Comparison of ENCODE assay signal across 10 mouse cellular contexts in the genomic region with DNA sequence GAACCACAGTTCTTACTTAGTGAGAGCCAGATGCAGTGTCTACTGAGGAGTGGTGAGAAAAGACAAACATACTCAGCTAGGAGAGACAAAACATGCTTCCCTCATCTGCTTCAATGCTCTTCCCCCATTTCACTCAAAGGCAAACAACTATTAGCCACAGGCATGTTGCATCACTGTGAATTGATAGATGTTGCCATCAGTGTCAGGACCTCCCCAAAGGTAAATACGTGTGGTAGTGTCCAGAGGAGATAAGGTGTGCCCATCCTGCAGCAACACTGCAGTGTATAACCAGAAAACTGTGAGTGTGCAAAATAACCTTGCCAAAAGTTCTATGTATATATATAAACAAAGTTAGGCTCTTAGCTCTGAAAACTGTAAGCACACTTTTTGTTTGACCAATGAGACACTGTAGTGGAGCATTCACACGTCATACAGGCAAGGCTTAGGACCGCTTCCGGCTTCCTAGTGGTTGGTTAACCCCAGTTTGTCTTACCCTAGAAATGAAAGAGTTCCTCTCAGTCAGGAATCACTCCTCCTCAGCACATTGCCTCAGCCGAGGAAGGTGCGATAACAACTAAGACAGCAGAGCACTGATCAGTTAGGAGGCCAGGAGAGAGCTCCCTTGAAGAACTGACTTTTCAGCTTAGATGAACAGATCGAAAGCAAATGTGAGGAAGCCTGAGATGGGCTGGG. TPM values are rescaled to one million over a fixed set of nuclear protein-coding genes. Genes with fewer than 3 reads are reported as not detected.
DNase-seq lines count a peak whose midpoint lies in the region; ATAC-seq and TF ChIP-seq lines count a peak whose summit lies in the region.
"Had no signal": no experiment of that assay in that cellular context is flagged by ENCODE, and none has a peak within 500 bp of the region (broad histone marks: within the 10 kb centered on the region; RNA-seq: fewer than 3 reads in every experiment).

No protein-coding gene starts in this region.

- 26% methylated on average over 7 of the region's 7 CpGs for WGBS in thymus, adult 2 months

- ATAC-seq in inflammation-experienced regulatory T-cells, adult 6 months, result peak; percentile 95

- H3K36me3 ChIP-seq in thymus, adult 2 months (ENCODE audit: control insufficient read depth, insufficient read depth, low read length), result no peaks in the 10 kb centered on the region
- H3K36me3 ChIP-seq in megakaryocyte, embryonic 14.5 days (replicated peaks; ENCODE audit: low read length), result no peaks in the 10 kb centered on the region
- H3K36me3 ChIP-seq: embryonic facial prominence, embryonic 12.5 days had no signal

- no peak for TF ChIP-seq POLR2A in thymus, adult 2 months (IDR thresholded peaks at IDR 0.05; ENCODE audit: control insufficient read depth, extremely low read depth, insufficient read depth, low read length, poor library complexity)

- H3K4me1 ChIP-seq in thymus, adult 2 months (replicated peaks; ENCODE audit: control insufficient read depth, insufficient read depth, low read length), result peaks cover 17% of the 10 kb centered on the region
- H3K4me1 ChIP-seq in megakaryocyte, embryonic 14.5 days, result peaks cover 53% of the 10 kb centered on the region

- H3K27ac ChIP-seq in thymus, adult 2 months (ENCODE audit: control insufficient read depth, insufficient read depth, low read length), result peak overlapping the region; percentile 32; the same call in 1 of the 2 replicates
- H3K27ac ChIP-seq: embryonic facial prominence, embryonic 12.5 days had no signal

- intact Hi-C loops in heart, postnatal 36 days (cut with DNase I), result no loop called here

- no peaks in the 10 kb centered on the region for H3K9me3 ChIP-seq in megakaryocyte, embryonic 14.5 days
- H3K9me3 ChIP-seq: embryonic facial prominence, embryonic 12.5 days had no signal

- H3K4me3 ChIP-seq in thymus, adult 2 months (ENCODE audit: control insufficient read depth, insufficient read depth, low read length), result no peak overlapping the region
- peak overlapping the region; percentile 57 for H3K4me3 ChIP-seq in megakaryocyte, embryonic 14.5 days (replicated peaks)
- H3K4me3 ChIP-seq: embryonic facial prominence, embryonic 12.5 days had no signal

- no peak for TF ChIP-seq CTCF in thymus, adult 2 months (IDR thresholded peaks at IDR 0.05; ENCODE audit: borderline replicate concordance, control insufficient read depth, extremely low read depth, insufficient read depth, low read length, poor library complexity)

- peak; percentile 37 for DNase-seq in thymus, adult 2 months
- DNase-seq in thymus, postnatal 4 days, result no peak
- DNase-seq in thymus, postnatal 36 days, result peak; percentile 23 to 43
- no peak for DNase-seq in heart, postnatal 36 days
- DNase-seq in frontal cortex, postnatal 14 days (ENCODE audit: low spot score in 2 of 2), result no peak
- no peak for DNase-seq in frontal cortex, postnatal 10 days (ENCODE audit: low spot score in 2 of 2)
- DNase-seq: lung, adult 18-20 months had no signal

- H3K27me3 ChIP-seq in thymus, adult 2 months (ENCODE audit: control insufficient read depth, insufficient read depth, low read length), result no peaks in the 10 kb centered on the region
- no peaks in the 10 kb centered on the region for H3K27me3 ChIP-seq in megakaryocyte, embryonic 14.5 days (replicated peaks)
- H3K27me3 ChIP-seq: embryonic facial prominence, embryonic 12.5 days had no signal

RNA-seq across cellular contexts. Expression of a gene that starts 29.6 kb away (rescaled TPM):
- polyA plus RNA-seq in thymus, adult 2 months (2012; rRNA removed), result 35.9 and 40.7 TPM in 2 replicates
- polyA plus RNA-seq in inflammation-experienced regulatory T-cells, adult 6 months (2017; shearing (Covaris generic)), result 10 to 100 TPM; 24.5 to 35.9 (median 35.5) TPM
- polyA plus RNA-seq in megakaryocyte, embryonic 14.5 days (2012; ENCODE audit: insufficient read depth, low replicate concordance), result 0.41 and 2.3 TPM in 2 replicates
- total RNA-seq in heart, postnatal 36 days (2021), result 10 to 100 TPM; 71.9 to 73.1 TPM

Comparison
In these comparisons a context has a peak if more than half of its experiments do, and no peak if none do; other contexts are left out.
1. DNase-seq: peak in thymus, adult 2 months (single experiment) and thymus, postnatal 36 days (2 of 2); none in thymus, postnatal 4 days (single experiment), heart, postnatal 36 days (0 of 2), frontal cortex, postnatal 14 days (0 of 2) and frontal cortex, postnatal 10 days (0 of 2).